Mouse (Mus musculus): ENCODE results near the gene Gm20388.

The Gm20388 gene

DNA sequence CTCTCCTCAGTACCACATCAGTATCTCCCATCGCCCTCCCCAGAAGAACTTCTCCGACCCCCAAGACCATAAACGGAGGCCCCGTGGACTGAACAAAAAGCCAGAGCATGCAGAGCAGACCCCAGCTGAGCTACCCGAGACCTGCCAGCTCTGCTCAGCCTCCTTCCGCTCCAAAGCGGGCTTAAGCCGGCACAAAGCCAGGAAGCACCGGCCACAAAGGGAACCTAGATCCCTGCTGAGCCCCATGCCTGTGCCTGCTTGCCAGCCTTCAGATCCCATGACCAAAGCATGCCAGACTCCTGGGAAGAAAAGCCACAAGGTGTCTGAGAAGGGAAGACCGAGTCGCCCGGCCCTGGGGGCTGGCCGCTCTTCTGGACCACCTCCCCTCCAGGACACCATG, 2356.2 kb downstream of the Gm20388 start:
- DNase-seq: no peak

DNA sequence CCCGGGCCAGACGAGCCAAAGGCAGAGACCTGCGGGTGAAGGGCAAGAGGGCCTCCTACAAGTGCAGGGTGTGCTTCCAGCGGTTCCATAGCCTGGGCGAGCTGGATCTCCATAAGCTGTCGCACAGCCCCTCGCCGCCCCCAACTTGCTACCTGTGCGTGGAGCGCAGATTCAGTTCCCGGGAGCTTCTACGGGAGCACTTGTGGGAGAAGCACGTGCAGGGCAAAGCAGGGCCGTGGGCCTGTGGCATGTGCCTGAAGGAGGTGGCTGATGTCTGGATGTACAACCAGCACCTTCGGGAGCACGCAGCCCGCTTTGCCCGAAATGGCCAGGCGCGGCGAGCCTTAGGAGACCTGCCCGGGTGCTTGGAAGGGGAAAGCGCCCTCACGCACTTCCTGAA, 2358.2 kb downstream of the Gm20388 start:
- no peak for DNase-seq

DNA sequence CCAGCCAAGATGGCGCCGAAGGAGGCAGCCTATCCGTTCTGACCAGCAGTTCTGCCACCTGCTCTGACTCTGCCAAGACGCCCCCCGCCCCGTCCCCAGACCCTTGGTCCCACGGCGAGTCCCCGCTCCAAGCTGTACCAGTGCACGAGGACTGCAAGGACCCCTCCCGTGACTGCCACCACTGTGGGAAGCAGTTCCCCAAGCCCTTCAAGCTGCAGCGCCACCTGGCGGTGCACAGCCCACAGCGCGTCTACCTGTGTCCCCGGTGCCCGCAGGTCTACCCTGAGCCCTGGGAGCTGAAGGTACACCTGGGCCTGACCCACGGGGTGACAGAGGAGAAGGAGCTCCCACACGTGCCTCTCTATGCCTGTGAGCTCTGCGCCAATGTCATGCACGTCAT, 2358.8 kb downstream of the Gm20388 start:
- peak; percentile 74 to 82 for DNase-seq

DNA sequence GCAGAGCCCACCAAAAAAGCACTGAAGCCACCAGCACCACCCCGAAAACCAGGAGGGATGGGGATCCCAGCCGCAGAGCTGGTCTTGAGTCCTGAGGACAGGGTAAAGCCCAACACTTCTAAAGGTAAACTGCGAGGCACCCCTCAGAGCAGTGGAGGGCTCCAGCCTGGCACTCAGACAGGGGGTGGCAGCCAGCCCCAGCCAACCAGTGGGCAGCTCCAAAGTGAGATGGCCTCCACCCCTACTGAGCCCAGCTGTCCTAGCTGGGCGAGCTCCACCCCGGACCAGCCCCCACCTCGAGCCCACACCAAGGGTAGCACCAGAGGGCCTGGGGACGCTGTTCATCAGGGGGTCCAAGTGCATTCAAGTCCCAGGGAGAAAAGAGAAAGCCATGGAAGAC, 2359.9 kb downstream of the Gm20388 start:
- DNase-seq: no peak

DNA sequence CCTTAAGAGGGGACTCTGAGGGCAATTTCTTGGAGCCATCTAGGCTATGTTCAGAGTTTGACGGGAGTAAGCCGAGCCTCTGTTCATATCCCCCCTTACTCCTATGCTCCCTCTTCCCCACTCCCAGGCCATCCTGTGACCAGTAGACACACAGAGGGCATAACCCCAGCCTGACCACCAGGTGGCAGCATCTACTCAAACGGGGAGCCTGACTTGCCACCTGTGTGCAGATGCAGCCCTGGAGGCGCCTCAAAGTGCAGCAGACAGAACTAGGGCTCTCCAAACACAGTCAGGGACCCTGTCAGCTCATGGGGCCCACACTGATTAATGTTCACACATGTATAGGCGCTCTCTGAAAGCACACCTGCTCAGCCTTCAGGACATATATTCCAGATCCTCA, 2362.5 kb downstream of the Gm20388 start:
- DNase-seq: peak; percentile 81 to 88

DNA sequence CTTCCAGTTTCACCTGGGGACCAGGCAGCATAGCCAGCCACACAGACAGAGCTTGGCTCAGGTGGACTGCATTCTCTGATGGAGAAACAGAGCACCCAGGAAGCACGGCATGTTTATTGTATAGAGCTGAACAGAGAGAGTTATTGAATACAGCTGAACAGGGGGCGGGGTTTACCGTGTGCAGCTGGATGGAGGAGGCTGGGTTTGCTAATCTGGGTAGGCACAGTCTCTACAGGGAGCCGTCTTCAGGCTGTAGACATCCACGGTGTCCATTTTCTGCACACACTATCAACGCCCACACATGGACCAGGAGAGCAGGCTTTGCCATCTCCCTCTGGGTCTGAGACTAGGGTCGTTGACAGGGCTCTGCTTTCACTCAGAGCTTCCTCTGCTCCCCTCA, 2363.2 kb downstream of the Gm20388 start:
- DNase-seq: no peak

DNA sequence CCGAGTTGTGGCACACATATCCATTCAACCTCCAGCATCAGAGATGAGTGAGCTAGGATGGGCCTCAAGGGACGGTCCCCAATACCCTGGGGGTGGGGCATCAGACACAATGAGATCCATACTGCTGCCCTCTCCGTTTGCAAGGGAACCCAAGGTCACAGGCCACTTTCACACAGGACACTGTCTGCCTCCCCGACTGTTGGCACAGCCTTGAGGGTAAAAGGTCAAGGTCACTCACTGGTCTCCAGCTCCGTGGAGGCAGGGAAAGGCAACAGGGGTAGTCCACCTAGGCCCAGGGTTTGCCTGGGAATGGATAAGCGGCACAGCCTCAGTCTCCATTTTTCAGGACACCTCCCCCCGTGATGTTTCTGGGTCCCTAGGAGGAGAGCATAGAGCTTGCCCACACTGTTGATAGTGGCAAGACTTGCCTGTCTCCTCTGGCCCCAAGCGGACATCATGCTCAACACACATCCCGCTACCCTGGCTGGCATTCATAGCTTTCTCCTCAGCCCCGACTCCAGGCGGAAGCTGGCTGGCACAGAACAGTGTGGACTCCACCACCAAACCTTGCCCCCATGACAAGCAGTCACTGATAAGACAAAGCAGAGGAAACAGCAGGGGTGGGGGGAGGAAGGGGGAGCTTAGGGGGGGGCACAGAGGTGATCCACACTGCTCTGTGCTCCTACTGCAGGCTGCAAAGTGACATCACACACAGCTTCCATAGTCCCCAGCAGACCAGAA, 2364.2 kb downstream of the Gm20388 start:
- DNase-seq: peak in 1 of 2 experiments; percentile 57

DNA sequence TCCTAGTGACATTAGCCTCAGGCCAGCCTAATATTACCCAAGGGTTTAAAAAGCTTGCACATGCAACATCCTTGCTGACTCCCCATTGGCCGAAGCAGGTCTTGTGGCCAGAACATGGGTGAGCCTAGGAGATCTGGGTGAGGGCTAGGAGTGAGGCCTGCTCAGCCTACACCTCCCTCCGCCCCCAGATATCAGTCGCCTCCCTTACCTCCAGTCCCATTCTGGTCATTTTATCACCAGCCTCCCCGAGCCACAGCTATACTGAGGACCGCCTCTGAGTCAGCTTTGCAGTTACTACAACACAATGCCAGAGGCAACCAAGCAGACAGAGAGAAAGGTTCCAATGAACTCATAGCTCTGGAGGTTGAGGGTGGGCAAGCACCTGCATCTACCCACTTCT, 2365.7 kb downstream of the Gm20388 start:
- no peak for DNase-seq

DNA sequence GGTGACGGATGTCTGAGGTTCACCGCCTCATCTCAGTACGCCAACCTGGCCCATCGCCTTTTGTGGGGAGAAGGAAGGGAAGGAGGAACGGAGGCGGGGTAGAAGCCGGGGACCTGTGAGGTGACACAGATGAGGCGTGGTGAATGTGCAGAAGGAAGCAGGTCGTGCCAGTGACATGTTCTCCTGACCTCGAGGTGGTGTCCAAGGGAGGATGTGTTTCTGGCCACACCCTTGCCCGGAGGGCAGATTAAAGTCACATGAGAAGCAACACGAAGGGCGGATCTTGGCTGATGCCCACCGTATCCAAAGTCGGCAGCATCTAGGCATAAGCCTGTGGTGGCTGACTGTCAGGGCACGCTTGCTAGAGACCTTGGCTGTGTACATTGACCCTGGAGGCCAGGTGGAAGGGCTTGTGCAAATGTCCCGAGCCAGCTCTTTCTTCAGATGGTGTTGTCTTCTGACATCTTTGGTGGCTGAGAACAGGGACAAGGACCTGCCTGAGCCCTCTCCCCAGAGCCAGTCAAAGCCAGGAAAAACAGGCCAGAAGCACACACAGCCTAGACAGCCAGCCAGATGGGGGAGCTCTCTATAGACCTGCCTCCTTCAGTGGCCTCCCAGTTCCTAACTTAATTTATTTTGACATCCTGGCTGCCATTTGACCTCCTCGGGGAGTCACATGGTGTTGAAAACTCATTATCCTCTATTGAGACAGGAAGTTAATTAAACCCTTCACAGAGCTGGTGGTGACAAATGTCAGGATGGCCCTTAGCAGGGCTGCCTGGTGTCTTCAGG, 2366.8 kb downstream of the Gm20388 start:
- DNase-seq: no peak

DNA sequence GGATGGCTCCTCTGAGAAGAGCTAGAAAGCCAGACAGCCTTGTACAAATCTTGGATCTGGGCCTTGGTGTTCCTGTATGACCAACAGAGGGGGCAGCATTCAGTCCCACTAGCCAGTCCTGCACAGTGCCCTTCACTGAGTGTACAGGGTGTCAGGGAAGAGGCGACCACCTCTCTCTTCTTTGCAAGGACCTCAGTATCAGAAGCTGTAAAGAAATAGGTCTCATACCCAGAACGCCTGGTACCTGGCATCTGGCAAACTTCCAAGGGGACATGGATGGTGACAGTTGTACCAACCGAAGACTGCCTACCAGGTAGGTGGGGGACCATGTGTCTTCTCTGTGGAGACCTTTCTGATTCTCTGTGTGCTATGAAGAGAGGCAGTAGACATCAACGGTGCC, 2369.5 kb downstream of the Gm20388 start:
- DNase-seq: peak in 1 of 2 experiments; percentile 17

DNA sequence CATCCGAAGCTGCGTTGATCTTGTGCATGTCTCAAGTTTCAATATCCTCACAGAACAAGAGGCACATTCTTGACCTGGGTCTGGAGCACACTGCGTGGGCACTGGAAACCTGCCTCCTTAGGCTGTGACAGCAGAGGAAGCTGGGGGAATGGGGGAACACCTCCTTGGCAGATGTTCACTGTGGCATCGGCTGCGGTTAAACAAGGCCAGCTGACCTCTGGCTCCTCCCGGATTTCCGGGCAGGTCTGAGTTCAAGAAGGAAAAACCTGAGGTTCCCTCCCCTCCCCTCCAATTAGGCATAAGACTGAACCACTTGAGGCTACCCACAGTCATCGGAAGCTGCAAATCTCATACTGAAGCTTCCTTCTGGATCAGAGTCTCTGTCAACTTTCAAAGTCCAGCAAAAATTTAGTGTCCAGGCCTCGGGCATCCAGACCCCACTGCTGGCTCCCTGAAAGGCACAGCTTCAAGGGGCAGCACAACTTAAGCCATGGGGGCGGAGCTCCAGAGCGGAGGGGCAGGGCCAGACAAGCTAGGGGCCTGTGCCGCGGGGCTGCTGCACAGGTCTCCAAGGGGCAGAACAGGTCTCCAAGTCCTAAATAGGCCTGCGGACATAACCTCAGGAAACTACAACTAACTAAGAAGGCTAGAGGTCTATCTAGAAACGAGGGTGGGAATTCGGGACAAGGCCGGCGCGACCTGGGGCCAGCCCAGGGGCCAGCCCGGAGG, 2370.1 kb downstream of the Gm20388 start:
- no peak for DNase-seq

DNA sequence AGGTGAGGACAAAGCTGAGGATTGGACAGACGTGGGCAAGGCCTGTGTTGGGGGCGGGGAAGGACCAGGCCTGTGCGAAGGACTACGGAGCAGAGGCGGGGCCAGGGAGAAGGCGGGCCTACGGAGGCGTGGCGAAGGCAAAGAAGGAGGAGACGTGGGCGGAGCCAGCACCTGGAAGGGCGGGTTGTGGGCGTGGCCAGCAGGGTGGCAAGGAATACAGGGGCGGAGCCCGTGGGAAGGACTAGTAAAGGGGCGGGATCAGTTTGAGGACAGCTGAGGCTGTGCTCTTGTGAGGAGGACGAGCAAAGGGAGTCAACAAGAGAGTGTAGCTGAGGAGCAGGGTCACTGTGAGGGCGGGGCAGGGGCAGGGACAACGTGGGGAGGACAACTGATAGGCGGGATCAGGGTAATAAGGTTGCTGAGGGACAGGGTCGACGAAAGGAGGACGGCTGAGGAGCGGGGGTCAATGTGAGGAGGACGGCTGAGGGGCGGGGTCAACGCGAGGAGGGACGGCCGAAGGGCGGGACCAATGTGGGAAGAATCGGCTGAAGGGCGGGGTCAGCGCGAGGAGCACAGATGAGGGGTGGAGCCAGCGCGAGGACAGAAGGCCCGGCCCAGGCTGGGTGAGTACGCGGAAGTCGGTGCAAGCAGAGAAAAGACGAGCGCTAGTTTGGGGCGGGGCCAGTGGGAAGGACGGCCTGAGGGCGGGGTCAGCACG, 2370.8 kb downstream of the Gm20388 start:
- peak; percentile 100 for DNase-seq

DNA sequence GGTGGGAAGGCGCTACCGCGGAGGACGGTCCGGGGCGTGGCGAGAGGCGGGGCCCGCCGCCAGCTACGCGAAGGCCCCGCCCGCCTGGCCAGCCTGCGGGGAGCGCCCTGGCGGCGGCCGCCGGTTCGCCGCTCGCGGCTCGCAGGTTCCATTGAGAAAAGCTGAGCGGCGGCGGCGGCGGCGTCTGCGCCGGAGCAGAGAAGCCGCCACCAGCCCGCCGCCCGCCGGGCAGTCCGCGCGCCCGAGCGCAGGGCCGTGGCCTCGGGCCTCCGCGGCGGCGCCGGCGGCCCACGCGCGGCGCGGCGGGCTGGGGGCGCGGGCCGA, 2371.4 kb downstream of the Gm20388 start, which contains the start of gene Zfpm1:
Zfpm1 (plus strand) TSS at position 107 of the 324 bp plus-strand sequence.
- DNase-seq: no peak

DNA sequence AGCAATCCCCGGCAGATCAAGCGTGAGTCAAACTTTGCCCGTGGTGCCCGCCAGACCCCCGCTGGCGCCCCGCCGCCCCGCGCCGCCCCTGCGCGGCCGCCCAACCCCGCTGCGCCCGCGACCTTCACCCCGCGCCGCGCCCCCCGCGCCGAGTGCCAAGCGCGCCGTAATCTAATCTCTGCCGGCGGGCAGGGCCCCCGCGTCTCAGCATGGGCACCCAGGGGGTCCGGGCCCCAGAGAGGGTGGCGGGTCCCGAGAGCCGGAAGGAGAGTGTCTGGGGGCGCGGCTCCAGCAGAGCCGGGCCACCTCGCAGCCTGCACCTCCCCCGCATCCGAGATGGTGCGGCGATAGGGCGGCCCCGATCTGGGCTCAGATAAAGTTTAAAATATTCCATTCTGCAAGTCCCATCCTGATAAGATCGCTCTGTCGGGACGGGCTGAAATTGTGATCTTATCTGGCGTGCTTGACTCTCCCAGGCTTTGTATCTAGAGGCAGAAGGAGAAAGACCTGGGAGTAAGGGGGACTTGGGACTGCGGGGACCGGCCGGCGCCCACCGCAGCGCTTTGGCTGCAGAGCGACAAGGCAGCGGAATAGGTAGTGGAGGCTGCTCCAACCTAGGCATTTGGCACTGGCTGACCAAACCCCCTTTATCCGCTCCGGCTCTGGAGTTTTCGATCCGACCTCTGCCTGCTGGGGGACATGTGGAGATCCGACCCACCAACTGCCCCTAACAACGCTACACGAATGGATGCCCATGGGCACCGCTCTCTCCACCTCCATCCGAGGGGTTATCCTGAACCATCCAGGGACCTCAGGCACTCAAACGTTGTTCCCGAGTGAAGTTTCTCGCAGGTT, 2372.1 kb downstream of the Gm20388 start:
- DNase-seq: peak; percentile 49 to 63

DNA sequence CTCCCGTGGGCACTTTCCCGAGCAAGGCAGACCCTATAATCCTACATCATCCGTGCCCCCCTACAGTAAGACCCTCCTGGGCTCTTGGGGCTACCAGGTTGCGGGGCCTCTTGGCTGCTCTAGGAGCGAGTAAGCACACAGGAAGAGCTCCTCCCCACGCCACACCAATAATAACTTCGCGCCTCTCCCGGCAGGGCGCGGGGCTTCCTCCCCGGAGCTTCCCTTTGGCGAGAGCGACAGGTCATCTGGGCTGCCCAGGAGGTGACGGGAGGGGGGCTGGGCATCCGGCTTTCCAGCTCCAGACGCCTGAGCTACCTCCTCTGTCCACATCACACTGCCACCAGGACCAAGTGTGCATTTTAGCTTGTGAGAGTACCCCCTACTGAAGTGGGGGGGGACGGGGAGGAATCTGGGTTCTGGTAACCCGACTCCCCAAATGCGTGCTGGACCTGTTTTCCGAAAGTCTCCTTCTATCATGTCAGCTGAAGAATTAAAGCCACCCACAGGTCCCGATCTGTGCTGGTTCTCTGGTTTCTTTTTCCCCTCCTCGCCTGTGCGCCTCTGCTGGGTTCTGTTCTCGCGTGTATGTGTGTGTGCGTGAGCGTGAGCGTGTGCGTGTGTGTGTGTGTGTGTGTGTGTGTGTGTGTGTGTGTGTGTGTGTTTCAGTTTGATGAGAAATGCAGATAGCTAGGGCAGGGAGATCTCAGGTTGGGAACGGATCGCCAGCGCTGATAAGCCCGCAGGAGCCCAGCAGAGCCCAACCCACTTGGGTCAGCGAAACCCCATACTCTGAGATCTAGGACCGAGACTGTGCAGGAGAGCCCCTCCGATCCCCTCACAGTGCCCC, 2372.9 kb downstream of the Gm20388 start:
- DNase-seq: peak; percentile 81 to 89

DNA sequence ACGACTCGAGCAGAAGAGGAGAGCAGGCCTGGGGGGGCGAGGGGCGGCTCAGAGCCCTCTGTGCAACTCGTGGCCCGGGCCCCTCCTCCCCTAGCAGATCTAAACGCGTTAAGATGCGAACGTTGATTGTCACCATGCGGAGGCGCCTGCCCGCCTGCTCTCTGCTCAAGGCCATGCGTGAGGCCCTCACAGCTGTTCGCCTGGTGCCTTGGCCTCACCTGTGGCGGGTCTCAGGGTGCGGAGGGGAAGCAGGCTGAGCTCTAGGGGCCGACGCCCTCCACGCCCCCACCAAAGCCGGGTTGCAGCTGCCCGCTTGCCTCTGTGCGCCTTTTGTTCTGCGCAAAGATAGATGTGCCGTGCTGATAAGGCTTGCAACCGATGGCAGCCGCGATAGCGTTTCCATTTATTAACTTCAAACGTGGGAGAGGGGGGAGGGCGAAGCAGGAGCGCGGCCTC, 2373.6 kb downstream of the Gm20388 start:
- peak; percentile 66 to 72 for DNase-seq

DNA sequence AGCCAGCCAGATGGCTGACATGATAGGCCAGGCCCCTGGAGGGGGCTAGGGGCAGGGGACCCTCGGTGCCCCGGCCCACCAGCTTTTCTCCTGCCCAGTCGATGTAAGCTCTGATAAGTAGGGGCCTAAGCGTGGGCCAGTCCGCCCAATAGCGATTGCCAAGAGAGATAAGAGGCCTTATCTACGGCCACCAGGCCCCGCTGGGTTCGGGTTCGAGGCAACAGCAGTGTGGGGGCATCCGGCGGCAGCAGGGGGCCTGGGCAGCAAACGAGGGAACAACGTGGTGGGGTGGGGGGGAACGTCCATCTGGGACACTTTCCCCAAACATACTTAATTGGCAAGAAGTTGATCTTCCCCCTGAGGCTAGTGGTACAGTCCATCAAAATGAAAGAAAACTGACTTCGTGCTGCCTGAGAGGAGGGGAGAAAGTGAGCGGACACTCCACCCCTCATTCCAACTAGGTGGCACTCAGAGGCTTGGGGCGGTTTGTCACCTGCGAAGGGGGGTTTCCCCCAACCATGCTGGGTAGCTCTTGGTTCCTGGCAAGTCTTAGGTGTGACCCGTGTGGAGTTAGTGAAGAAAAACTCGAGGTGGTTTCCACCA, 2374.1 kb downstream of the Gm20388 start:
- peak; percentile 56 to 72 for DNase-seq

DNA sequence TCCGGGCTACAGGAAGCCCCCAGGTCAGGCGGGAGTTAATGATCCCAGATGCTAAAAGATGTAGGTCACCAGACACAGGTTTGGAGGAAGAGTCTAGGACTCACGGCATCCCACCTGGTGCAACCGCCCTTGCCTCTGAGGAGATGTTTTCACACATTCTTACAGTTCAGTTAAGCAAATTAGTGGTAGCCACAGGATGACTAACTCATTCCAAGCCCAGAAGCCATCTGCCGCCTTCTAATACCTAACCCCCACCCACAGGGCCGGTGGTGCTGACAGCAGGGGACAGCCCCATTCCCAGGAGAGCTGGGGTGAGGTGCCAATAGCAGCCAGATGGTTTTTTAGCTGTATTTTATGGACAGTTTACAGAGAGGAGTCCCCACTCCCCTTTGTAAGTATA, 2375.1 kb downstream of the Gm20388 start:
- no peak for DNase-seq

DNA sequence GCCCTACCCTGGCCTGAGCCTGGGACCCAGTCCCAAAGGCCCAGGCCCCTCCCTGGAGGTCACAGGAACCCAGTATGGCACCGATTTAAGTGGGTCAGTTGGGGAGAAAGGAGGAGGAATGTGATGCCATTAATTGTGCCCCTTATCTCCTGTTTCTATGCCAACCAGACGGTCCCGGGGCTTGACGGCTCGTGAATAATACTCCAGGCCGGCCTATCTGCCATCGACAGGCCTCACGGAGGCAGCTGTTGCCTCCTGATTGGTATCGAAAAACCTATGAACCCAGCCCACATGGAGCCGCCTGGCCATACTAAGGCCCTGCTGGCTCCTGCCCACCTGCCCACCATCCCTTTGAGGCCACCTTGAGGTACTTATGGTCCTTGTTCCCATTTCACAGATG, 2376.3 kb downstream of the Gm20388 start:
- DNase-seq: no peak

DNA sequence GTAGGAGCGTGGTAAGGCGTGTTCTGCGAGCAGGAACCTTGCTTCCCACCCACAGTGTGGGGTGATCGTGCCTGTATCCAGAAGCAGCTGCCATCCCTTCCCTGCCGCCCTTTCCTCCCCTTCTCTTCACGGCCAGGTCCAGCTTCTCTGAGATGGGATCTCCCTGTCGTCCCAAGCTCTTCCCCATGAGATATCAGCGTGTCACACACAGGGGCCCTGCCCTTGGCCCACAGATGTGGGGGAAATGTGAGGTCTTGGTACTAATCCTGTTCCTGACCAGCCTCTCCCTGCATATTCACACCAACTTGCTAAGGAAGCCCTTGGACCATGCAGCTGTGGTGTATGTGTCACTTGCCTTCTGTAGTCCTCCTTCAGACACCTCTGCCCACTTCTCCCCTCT, 2377.1 kb downstream of the Gm20388 start:
- no peak for DNase-seq

DNA sequence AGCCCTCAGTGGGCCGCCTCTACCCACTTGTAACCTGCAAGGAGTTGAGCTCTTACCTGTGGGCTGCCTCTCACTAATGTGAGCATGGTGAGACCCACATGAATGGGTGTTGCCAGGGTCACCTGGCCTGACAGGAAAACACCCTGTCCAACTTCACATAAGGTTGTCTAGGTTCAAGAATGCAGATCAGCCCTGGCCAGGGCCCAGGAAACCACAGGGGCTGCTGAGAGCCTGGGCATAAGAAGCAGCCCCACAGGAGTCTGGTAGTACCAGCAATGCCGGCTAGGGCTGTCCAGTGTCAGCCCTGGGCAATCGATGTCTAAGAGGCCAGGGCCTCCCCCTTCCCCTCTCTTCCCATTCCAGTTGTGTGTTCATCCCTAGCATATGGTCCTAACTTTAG, 2377.7 kb downstream of the Gm20388 start:
- DNase-seq: no peak
